Mouse (Mus musculus) layer of hippocampus, adult 9-11 months (tissue): ENCODE data around the gene Rad51b.

Experiments
- DNase-seq: peaks from one replicate; pipeline ENCODE4 v3.0.0; 2022

Rad51b gene

DNA sequence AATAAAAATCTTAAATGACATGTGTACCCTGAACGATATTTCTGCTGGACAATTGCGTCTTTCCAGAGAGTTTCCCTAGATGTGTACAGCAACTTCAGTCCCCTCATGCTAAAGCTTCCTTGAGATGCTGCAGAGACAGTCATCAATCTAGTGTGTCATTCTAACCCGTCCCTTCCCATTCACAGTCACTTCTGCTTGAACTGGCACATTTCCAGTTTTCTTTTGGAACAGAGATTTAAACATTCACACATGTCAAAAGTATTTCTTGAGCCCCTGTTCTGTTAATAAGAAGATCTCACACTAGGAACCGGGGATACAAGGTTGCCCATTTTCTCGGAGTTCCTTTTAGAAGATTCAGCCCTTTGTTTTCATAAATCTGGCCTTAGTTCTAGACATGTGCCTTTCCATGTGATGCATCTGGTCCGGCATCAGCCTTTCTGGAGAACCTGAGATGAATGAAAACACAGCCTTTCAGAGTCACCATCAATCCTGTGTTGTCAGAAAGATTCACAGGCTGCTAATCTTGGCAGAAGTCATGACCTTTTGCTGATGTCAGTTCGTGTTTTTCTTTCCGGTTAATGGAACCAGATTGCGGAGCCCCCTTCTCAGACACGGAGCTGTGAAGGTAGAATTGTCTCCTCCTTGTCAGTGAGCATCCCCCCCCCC is 448.9 kb downstream of the Rad51b start:
- no peak for DNase-seq

DNA sequence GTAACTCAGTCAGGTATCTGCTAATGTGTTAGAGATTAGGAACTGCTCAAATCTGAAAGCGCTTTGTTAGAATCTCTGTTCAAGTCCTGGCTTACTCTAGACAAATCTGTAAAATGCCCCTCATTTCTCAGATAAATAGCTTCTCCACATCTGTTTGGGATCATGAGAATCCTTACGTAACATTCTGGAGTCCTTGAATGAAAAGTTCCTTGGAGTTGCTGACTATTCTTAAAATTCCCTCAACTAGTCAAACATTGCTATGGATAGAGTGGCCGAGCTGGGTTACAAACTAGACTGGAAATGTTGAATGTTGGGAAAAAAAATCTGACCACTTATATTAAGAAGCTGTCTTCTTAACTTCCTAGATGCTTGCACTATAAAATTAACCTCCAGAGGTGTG is 450.5 kb downstream of the Rad51b start:
- DNase-seq, result no peak

DNA sequence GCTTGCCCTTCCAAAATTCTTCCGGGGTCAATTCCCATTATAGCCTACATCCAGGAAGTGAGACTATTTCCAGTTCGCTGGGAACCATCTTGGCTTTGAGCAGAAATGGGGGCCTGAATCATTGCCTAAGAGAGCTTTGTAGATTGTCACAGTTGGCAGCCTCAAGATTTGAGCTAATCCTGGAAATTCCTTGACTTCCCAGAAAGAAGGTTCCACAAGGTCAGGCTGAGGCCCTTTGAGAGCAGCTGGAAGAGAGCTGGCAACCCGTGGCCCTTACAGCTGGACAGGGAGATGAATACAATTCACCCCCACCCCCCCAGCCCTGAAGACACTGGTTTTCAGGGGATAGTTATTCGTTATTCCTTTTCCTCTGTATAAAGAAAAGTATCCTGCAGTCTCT is 451.8 kb downstream of the Rad51b start:
- no peak for DNase-seq

DNA sequence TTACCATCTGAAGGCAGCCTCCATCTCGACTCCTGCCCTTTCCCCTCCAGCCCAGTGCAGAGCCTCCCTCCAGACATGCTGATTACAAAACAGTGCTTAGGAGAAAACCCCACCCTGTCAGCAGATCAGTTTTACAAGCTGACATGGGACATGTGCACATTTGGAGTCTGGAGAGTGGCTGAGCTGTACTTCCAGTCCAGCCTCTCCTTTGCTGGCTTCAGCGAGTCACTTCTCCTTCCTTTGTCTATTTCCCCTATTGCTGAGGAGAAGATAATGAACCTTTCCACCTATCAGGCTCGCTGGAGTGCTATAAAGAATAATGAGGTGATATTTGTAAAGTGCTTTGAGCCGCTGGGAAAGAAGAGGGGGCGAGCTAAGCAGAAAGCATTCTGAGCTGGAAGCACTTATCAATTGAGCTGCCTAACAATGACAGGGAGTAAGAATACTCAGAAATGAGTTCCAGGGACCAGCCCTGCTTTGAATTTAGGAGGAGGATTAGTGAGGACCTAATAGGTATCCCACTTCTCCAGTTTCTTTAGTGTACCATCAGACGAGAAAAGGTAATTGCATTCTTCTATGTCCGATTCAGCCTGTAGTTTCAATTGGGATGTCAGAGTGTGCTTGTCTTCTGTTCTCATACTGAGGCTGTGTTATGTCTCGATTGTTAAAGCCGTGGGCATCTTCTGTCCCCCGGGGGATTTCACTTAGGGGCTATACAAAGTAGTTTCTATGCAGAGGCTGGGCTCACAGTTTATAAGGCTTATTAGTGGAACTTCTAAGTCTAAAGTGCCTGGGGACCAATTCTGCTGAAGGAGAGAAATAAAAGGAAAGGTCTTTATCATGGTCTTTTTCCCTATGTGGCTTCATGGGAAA is 453.4 kb downstream of the Rad51b start:
- DNase-seq, result peak; percentile 77

DNA sequence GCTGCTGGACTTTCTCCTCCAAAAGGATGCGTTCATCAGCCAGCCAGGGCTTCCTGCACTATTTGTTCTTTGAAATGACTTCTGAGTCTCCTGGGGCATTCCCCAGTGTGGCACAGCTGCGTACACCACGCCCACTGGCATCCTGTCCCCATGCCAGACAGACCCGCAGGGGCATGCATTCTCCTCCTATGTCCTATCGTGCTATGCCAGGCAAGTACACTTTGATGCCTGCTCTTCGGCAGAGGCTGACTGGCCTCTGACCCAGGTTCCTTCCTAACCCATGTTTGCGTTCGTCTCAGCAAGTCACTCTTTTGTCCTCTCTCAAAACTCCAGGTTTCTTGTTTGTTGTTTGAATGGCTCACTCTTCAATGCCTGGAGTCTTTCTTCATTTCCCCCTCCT is 454.7 kb downstream of the Rad51b start:
- peak; percentile 42 for DNase-seq

DNA sequence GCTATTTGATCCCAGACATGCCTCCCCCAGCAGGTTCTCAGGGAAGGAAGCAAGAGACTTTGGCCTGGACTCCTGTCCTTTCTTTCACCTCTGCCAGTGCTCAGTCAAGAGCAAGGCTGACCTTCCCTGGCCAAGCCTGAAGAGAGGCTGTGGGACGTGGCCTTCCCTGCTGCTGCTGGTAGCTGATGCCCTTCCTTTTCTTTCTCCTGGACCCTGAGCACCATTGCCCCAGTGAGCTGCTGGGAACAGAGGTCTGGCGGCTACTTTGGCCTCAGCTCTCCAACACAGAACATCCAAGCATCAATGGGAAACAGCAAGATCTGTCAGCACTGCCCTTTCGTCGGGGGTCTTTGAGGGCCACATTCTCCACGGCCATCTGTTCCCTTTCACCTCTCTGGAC is 455.1 kb downstream of the Rad51b start:
- DNase-seq, result no peak

DNA sequence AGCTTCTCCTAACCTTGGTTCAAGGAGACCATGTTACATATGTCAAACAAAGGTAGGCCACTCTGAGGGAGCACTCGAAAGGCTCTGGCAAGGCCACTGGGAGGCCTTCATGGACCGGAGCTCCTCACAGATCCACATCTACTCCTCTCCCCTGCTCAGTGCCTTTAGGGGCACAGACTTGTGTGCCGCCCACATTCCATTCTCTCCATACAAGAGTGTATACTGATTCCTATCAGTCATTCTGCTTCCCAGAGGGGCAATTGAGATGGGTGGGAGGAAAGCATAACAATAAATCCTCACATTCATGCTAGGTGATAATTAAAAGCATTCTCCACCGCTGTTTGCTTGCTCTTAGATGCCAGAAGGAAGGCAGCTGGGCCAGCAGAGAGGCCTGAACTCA is 458.5 kb downstream of the Rad51b start:
- DNase-seq, result no peak

DNA sequence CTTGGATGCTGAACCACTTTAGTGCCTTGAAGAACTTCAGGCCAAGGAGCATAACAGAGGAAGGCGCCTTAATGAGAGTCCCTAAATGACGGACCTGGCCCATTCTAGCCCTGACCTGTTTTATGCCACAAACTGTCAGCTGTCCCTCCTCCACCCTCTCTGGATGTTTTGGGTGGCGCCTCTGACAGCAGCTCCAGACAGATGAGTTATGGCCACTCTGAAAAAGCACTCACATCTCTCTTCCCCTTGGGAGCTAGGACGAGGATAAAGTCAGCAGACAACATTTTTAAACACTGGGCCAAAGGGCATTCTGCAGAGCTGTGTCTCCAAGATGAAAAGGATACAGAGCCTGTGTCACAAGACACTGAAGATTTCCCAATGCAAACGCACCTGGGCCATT is 459.3 kb downstream of the Rad51b start:
- no peak for DNase-seq

DNA sequence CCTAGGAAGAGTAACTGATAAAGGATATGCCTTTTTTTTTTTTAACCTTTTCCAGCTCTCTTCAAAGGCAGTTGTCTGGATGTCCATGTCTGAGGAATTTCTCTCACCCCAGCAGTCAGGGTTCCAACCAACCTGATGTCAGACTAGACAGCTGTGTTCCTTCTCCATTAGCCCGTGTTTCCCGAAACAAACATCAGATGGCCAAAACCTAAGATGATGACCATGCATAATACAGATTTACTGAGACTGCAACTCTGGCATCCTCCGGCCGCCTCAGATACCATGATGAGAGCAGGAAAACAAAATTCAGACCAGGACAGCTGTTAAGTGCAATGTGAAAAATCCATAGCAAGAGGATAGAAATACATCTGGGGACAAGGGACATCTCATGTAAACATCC is 460.7 kb downstream of the Rad51b start:
- no peak for DNase-seq

DNA sequence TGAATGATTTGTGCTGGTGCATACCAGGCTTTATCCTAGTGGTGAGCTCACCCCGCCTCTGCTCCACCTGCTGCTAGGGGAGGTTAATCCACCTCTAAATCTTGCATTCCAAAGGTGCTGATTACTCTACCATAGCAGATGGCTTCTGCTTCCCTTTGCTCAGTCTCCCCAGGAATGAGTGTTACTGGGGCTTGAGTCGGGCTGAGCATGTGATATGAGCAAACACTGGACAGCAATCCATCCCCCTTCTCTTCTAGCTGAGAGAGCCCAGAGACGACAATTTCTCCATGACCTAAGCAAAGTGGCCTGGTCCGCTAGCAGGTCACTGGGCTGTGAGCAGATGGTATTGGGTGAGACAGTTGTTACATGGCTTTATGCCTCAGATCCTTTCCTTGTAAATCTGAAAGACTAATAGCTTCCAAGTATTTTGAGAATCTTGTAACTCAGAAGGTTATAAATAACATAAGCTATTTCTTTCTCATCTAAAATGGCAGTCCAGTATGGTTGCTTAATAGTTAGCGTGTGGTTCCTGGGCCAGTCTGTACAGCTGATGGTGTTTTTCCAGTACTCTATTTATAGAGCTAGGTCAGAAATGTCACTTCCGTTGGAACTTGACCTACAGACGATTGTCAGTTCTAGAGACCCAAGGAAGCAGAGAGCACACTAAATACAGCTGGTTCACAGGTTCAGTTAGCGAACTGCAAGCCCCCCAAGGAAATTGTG is 462.3 kb downstream of the Rad51b start:
- DNase-seq, result peak; percentile 31

DNA sequence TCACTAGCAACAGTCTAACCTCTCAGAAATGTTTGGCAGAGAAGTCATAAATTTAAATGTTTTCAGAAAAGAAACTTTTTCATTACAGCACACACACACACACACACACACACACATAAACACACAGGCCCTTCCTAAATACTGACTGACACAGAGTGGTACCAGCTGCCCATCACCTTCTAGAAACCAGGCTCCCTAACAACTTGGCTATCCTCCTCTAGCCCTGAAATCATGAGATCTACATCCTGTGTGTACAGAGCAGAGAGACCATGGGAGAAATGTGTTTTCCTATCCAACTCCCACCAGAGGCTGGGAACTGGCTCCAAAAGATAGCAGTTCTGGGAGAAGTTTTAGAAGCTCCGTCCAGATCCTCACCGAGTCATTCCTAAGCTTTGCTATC is 464.1 kb downstream of the Rad51b start:
- DNase-seq, result no peak

DNA sequence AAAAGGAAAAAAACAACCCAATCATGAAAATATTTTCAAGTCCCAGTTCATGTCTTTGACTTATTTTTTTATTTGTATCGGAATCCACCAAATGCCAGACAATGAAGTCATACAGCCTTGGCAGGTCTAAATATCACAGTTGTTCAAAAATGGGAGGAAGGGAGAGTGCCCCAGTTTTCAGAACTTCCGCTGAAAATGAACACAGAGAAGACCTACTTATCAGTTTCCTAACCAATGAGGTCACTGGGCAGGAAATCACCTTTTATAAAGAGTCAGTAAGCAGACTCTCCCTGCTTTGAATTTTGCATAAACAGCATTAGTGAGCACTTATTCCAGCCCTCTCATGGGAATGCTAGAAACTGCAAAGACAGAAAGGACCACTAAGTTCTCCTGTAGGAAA is 465.0 kb downstream of the Rad51b start:
- no peak for DNase-seq

DNA sequence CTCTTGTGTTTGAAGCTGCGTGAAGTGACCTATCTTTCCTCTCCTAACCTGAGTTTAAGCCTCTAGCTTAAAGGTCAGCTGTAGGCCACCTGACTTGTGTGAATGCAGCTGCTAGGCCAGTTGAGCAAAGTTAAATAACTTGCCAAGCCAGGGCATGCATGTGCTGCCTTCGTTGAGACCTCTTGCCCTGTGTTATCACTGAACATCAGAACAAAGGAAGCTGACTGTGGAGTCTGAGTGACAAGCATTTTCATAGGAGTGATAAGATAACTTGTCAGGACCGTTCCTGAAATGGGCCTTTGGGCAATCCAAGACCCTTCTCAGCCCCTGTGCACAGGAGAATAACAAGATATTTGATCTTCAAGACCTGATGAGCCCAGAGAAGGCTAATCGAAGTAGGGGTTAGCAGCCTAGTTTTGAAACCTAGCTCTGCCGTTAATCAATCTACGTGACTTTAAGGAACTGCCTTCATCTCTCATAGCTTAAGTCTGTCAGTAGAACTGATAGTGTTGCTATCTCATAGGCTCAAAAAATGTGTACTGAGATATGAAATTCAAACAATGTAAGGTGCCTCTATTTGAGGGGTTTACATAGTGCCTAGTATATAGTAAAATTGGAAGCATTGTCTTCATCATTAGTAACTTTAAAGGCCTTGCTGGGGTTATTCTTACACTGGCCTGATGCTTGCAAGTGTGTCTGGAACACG is 465.6 kb downstream of the Rad51b start:
- no peak for DNase-seq

DNA sequence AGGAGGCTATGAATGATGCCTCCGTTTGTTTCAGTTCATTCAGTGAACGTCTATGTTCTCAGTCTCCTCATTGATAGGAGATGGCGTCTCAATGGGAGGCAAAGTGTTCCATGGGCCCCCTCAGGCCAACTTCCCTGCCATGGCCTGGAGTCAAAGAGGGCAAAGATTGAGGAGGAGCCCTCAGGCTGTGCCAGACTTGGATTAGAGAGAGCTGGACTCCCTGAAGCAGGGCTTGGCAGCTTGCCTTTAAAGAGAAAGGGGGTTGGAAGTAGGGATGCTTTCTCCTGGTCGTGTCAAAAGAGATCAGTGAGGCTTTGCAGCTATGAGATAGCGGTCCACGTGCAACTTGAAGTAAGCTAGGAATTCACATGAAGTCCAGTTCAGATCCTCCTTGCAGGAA is 469.0 kb downstream of the Rad51b start:
- no peak for DNase-seq

DNA sequence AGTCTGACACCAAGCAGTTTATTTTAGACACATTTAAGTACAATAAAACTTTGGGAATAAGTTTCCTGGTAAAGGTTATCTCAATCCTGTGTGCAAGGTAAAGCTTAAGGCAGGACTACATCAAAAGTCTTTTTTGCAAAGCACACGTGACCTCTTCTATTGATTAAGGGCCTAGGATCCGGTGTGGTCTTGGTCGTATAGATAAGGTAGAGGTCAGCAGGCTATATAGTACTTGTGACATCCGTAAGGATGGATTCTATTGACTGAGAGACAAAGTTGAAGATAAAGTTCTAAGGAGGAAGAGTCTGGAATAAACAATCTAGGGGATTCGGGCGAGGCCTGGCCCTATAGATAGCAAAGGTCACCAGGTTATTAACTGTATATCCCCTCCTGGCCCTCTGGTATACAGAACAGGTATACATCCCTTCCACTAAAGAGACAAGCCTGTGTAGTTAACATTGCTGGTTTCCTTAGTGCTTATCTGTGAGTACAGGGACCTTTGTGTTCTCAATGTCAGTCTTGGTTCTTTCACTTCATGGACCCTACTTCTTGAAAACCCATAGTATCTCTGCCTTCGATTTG is 471.8 kb downstream of the Rad51b start:
- no peak for DNase-seq

DNA sequence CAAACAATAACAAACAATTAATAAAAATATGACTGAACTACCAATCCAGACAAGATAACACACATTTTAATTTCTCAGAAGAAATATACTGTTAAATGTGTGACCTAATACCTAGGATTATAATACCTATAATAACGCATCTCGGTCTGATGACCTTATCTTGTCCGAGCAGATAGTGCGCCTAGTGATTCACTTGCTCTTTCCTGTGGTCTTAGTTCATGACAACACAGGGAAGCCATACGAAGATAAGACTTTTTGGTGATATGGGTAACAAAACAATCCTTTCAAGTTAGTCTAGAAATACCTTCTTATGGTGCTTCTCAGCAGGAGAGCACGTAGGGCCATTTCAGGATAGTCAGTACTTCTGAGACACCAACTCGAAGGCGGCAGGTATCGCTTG is 472.7 kb downstream of the Rad51b start:
- no peak for DNase-seq

DNA sequence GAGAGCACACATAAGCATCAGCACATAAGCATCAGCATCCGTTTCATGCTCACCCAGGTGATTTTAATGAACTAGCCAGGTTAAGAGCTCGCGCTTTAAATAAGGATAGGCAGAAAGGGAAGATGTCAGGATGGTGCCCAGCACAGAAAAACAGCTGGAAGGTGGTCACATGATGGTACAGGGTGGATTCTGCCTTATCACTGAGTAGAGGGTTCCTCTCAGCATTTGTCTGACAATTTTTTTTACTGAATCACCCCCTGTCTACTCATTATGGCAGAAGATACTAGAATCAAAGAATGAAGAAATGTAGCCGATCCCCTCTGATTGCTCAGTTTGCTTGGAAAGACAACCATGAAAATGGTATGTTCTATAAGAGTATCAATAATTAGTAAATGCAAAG is 474.1 kb downstream of the Rad51b start:
- no peak for DNase-seq

DNA sequence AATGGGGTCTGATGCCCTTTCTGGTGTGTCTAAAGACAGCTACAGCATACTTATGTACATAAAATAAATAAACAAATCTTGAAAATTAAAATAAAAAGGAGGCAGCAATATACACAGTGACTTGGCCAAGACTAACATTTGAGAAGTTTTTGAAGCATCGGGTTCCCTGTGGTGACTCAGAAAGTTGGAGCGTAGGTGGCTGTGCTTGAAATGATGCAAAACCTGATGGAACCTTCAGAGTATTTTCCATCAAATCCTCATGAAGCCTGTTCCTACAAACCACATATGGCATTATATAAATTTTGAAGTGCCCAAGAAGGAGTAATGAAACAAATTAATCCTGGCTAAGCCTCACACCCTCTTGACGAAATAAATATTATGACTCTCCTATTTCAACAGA is 474.7 kb downstream of the Rad51b start:
- no peak for DNase-seq

DNA sequence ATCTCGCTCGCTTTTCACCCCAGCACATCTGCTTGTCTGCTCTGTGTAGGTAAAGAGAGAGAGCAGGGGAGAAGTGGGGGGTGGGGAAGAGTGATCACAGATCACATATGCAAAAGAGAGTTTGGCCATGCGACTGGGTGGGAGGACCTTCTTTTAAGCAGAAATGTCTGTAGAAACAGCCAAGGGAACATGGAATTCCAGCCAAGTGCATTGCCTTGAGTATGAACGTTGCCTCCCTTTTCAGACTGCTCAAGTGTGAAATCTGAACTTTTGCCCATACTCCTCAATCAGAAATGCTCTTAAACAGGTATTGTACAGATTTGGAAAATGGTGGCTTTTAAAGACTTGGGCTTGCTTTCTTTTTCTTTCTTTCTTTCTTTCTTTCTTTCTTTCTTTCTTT is 476.2 kb downstream of the Rad51b start:
- DNase-seq, result no peak

DNA sequence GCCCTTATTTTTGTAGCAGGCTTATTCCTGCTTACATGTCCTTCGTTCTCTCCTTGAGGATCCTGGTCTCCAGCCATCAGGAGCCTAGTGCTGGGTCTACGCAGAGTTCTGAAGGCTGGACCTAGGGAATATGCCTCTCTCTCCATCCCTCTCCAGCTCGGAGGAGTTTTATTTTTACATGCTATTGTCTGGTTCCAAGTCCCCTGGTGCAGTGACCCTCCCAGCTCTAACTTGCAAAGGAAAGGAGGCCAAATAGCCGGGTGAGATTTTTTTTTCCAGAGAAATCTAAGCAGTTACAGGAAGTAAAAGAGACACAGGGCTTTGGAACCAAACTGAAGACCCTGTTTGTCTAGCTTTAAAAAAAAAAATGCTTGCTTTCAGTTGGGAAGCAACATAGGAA is 477.5 kb downstream of the Rad51b start:
- DNase-seq, result no peak

DNA sequence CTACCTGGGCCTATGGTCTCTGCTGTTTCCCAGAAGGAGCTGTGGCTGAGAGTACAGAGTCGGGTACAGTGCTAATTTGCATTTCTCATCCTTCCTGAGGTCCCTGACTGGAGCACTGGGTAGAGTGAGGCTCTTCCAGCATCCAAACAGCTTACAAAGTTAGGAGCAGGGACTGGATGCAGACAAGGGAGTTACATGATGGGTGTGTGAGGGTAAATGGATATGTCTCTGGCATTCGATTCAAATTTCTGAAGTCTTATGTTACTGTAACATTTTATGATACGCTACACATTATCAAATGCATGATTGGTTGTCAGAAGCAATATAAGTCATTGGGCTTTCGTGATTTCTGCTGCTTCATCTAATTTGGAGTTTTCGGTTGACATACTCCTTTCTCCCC is 479.7 kb downstream of the Rad51b start:
- DNase-seq, result no peak

DNA sequence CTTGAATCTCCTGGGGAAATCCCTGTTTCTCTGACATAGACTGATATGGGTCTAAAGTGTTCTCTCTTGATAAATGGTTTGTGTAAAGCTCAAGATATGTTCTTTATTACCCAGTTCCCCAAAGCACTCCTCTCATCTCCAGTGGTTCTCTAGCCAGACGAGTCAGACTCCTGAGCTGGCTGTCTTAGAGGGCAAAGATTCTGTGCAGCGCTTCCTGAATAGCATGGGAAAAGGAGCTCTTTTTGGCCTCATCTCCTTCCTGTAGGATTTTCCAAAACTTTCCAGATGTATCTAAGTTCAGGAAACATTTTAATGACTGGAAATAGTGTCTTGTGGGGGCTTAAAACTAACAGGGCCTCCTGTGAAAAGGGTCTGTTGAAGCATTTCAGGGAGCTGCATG is 483.7 kb downstream of the Rad51b start:
- no peak for DNase-seq

DNA sequence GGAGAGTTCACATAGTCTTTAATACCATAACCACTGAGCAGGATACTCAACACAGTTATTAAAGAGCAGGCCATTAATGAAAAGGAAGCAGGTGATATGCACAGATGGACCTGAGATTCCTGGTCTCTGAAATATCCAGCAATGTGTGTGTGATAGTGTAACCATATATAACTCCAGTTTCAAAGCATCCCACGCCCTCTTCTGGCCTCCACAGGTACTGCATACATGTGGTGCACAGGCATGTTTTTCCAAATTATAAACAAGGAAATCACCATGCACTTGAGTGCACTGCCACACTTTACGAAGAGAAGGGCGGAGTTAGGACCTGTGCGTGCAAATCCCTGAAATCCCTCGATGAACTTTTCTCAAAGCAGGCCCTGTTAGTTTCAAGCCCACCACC is 484.7 kb downstream of the Rad51b start:
- no peak for DNase-seq
